Mouse (Mus musculus): ENCODE results near the gene Gm21915.

The Gm21915 gene

GRCm38 (mm10) chr9:40652757-40653156, 17.7 kb upstream of the Gm21915 start:
- no peak for ATAC-seq (ENCODE audit: insufficient number of reproducible peaks, low FRiP score, low TSS enrichment)

- ATAC-seq (ENCODE audit: insufficient number of reproducible peaks, low FRiP score, low TSS enrichment) = no peak
These were observed 4.1 kb upstream of the Gm21915 start for GRCm38 (mm10) chr9:40666190-40666803.

GRCm38 (mm10) chr9:40671323-40671930, 1.0 kb downstream of the Gm21915 start:
- no peak for ATAC-seq (ENCODE audit: insufficient number of reproducible peaks, low FRiP score, low TSS enrichment)

DNA sequence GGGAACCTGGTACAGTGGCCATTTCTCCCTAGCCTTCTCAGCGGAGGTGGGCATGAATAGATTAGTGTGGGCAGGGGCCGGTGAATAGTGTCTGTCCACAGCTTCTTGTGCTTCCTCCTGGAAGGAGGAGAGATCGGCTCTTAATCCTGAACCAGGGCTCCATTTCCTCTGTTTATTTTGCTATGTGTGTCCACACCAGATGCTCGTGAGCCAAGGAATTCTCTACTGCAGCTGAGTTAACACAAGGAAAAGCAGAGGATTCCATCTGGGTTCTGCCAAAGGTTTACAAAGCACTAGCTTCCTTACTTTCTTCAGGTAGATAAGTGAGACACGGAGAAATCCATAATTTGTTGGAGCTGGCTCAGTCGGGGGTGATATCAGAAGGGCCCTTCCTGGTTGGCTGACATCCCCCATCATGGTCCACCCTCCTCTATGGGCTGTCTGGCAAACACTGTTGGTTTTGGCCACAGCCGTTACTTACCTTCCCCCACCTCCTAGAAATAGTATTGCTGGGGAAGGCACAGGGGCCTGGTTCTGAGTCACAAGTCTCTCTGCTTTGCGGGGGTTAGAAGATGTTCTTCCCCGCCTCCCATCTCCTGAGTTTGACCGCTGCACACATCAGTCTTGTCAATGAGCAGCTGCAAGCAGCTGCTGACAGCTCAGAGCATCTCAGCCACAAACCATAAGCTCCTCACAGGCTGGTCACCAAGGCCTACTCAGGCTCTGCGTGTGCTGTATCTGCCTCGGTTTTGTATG, 5.0 kb downstream of the Gm21915 start:
- no peak for ATAC-seq (ENCODE audit: insufficient number of reproducible peaks, low FRiP score, low TSS enrichment)

DNA sequence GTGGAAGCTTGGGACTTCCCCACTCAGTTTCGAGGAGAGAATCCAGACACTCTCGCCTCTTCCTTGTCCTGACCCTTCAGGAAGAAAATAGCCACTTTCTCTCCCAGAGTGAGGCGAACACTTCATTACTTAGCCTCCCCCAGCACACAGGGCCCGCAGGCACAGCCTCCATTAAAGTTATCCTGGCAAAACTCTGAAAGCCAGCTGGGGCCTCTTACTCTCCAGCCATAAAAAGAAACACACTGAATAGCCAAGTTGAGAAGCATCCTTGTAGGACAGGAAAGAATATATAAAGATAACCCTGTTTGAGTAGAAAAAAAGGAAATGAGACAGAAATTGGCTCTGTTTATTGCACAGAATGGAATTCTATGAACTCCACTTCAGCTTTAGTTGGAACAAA, 8.2 kb downstream of the Gm21915 start:
- no peak for ATAC-seq (ENCODE audit: insufficient number of reproducible peaks, low FRiP score, low TSS enrichment)

DNA sequence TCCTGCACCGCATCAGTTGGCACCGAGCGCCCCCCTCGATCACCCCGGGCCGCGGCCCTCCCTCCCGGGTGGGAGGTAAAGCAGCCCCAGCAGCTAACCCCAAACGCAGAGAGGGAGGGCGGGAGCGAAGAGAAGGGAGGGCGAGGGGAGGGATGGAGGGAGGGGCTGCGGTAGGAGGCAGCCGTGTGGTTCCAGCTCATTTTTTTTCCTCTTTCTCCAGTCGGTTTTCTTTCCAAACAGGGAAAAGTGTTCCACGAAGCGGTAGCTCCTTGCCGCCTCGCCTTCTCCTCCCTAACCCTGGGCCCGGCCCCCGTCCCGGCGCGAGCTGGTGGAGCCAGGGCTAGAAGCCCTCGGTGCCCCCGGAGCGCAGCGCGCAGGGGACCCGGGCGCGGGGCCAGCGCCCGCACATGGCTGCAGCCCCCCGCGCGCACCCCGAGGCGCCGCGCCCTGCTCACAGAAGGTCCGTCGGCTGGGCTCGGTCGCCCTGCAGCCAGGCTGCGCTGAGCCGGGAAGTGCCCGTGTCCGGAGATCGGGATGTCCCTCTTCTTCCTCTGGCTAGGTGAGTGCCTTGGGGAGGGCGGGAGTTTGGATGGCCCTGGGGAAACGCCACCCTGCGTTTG, 15.5 kb downstream of the Gm21915 start, which contains the start of gene Clmp:
Gene Clmp, plus strand, starts transcription at position 162 of the 620 bp plus-strand sequence.
- peak; percentile 50; the same call in 1 of the 2 replicates for ATAC-seq (ENCODE audit: insufficient number of reproducible peaks, low FRiP score, low TSS enrichment)

DNA sequence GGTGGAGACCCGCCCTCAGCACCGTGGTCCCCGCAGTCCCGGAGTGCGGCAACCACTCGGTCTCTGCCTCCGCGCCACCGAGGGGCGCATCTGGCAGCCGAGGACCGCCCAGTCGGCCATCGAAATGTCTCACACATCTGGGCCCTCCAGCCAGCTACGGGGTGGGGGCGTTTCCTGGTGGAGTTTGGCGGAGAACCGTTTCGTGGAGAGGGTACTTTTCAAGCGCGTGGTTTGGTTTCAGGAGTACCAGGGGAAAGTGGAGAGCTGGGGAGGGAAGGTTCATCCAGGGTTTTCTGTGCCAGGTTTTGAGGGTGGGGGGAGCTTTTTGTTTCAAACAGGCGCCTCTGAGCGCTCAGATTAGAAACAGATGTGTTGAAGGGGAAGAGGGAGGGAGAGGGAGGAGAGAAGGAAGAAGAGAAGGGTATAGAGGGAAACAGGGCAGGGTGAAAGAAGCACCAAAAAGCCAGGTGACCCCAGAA, 16.0 kb downstream of the Gm21915 start:
- ATAC-seq (ENCODE audit: insufficient number of reproducible peaks, low FRiP score, low TSS enrichment) = peak; percentile 42; the same call in 1 of the 2 replicates

DNA sequence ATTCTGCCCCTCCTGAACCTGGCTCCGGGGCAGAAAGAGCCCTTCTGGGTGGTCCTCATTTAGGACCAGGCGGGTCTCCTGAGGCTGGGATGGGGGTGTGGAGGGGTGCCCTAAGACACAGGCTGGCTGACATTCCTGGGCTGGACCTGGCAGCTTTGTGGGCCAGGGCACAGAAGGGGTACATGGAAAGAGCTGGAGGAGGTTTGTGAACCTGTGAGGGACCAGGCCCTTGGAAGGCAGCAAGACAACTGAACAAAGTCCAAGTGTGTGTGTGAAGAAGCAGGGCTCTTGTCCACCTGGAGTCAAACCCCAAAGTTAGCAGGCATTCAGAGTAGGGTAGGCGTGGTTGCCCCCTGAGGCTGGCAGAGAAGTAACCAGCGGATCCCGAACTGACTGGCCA, 16.6 kb downstream of the Gm21915 start:
- no peak for ATAC-seq (ENCODE audit: insufficient number of reproducible peaks, low FRiP score, low TSS enrichment)

DNA sequence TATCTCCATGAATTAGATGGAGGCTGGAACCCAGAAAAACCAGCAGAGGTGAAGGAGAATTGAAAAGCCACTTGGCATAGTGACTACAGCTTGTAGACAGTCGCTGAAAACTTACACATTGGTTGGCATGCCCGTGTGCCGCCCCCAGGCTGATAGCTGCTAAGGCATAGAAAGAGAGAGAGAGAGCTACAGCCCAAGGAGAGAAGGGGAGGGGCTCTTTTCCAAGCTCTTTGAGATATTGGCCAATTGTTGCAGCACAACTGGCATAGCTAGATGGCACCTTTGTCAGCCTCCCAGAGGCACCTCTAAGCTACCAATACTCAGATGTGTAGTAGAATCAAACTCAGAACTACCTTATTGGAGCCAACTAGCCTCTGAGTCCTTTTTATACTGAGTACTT, 17.1 kb downstream of the Gm21915 start:
- ATAC-seq (ENCODE audit: insufficient number of reproducible peaks, low FRiP score, low TSS enrichment) = no peak

DNA sequence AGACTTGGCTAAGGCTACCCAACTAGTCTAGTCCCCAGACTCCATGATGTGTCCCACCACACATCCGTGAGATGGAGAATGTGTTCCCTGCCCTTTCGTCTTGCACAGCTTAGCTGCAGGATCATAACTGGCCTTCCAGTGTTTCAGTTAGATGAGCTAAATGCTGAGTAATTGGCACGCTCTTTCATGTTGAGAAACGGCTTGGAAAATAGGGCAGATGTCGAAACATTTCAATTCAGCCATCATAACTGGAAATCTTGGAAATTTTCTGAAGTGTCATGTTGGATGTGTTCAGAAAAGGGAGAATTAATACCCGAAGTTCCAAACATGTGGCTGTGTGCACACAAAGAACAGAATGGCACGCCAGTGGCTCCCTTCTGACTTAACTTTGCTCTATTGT, 20.1 kb downstream of the Gm21915 start:
- ATAC-seq (ENCODE audit: insufficient number of reproducible peaks, low FRiP score, low TSS enrichment) = no peak

DNA sequence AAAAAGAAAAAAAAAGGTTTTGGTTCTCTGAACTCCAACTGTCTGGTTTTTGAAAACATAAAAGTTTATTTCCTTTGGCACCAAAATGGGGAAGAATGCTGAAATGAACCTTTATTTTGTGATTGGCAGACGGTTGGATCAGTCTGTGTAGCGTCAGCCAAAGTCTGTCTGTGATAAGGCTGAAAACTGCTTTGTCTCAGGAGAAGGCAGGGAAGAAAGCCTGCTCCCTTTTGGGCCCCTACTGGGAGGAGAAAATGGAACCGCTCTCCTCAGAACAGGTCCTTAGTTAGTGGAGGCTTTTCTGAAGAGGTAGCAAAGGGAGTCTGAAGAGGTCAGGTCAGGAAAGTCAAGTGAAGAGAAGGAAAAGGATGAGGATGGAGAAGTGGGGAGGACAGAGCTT, 22.6 kb downstream of the Gm21915 start:
- ATAC-seq (ENCODE audit: insufficient number of reproducible peaks, low FRiP score, low TSS enrichment) = no peak

DNA sequence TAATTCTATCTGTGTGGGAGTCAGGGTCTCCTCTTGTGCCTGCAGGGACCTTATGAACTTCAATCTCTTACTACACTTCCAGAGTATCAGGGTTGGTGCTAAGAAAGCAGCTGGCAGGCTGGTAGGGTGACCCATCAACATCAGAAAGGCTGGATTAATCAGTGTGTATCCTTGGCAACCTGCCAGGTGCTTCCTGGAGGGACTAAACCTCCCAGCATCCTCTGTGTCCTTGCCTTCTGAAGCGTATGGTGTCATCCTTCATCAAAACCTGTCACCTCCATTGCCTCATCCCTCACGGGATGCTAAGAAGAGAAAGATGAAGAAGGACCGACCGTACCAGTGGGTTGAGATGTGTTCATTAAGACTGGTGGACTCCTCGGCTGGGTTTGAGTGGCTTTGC, 23.4 kb downstream of the Gm21915 start:
- no peak for ATAC-seq (ENCODE audit: insufficient number of reproducible peaks, low FRiP score, low TSS enrichment)

DNA sequence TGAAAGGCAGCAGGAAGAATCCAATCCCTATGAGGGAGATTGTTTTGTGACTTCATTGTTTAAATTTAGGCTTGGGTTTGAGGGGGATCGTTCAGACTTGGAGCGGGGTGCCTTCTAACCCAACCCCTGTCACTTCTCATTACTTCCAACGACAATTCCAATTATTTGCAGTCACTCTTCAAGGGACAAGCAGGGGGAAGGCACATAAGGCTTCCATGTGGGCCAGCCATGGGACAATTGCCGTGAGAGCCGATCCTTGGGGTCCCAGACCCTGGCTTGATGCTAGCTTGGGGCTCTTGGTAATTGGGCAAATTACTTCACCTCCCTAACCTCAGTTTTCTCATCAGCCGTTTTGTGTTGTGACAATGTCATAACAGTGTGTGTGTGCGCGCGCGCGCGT, 23.9 kb downstream of the Gm21915 start:
- ATAC-seq (ENCODE audit: insufficient number of reproducible peaks, low FRiP score, low TSS enrichment) = no peak

- no peak for ATAC-seq (ENCODE audit: insufficient number of reproducible peaks, low FRiP score, low TSS enrichment)
These were observed 25.7 kb downstream of the Gm21915 start for GRCm38 (mm10) chr9:40696086-40696485.

DNA sequence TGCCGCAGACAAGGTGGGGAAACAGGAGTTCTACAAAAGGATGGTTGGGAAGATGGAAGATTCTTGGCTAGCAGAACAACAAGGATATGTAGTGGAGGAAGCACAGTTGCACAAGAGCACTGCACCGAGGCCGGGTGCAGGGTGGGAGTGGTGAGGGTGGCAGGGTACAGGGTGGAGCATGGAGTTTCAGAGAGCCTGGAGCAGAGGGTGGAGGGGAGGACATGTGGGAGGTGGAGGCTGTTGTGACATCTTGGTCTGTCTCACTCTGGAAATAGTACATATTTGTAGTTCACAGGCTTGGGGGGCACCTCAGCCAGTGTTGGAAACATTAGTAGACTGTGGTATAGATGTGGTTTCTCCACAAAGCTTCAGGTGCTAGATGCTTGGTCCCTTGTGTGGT, 28.8 kb downstream of the Gm21915 start:
- no peak for ATAC-seq (ENCODE audit: insufficient number of reproducible peaks, low FRiP score, low TSS enrichment)

GRCm38 (mm10) chr9:40700253-40700652, 29.8 kb downstream of the Gm21915 start:
- no peak for ATAC-seq (ENCODE audit: insufficient number of reproducible peaks, low FRiP score, low TSS enrichment)

GRCm38 (mm10) chr9:40704364-40705276, 34.2 kb downstream of the Gm21915 start:
- no peak for ATAC-seq (ENCODE audit: insufficient number of reproducible peaks, low FRiP score, low TSS enrichment)

DNA sequence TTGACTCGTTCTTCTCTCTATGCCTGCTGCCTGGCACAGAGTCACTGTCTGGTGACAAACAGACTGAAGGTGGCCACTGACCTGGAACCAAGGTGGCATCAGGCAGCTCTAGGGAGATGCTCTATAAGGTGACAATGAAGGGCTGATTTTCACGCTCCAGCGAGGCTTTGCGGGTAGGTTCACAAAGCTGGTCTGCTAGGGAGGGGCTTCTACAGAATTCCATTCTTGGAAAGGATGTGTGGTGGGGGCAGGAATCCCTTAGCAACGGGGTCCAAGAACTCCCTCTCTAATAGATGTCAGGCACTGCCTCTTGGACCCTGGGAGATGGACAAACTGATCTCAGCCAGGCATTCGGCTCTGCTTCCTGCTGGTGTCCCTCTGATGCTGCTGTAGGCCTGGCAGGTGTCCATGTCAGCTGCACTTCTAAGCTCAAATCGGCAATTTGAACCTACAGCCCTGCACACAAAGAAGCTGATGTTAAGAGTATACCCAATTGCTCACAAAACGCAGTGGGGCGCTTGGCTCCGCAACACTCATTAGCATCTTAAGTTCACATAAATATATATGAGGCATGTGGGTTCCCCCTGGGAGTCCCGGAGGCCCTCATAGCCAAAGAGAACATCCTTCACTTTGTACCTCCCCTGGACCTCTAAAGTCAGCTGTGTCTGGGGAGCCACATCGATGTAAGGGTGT, 38.2 kb downstream of the Gm21915 start:
- no peak for ATAC-seq (ENCODE audit: insufficient number of reproducible peaks, low FRiP score, low TSS enrichment)

DNA sequence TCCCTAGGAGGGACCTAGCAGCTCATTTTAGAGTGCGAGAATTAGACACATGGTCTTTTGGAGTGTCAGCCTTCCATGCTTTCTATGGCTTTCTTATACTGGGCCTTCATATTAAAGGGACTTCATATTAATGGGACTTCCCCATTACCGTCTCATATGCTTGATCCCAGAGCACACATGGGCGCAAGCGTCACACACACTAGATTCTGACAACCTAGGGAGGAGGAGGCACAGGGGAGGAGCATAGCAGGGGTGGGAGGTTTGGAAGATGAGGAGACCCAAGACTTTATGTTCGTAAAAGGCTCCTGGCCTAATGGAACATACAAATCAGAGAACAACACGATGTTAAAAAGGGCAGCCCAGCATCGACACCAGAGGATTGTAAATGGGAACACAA, 38.7 kb downstream of the Gm21915 start:
- ATAC-seq (ENCODE audit: insufficient number of reproducible peaks, low FRiP score, low TSS enrichment) = no peak

Data from cerebellum, adult (tissue).